Mouse (Mus musculus) erythroblast, embryonic 14.5 days (primary cell): ENCODE measurements around the gene Dnajc25.

Experiments
- GATA1 ChIP-seq: IDR thresholded peaks from 2 replicates; pipeline ENCODE4 v1.6.1; 2012; ENCODE audit warnings: low read length, inconsistent platforms, mixed read lengths
- TAL1 ChIP-seq: IDR thresholded peaks from 3 replicates; pipeline ENCODE4 v1.6.1; 2012; ENCODE audit warnings: low read length, inconsistent platforms, mixed read lengths

- TF ChIP-seq GATA1 (no peak), TAL1 (no peak)
Measured at GRCm38 (mm10) chr4:58985157-58985648, 9.7 kb upstream of the Dnajc25 start.
